Mouse (Mus musculus) testis, postnatal 10 days (tissue): ENCODE results near the gene Teddm3.
"Not testable (repeated sequence)": the region's sequence is repeated elsewhere in the genome, so short reads cannot be mapped to it uniquely, and the experiment has no call there.

Source experiments
- DNase-seq: peaks from one replicate; pipeline ENCODE4 v3.0.0; 2021; ENCODE audit warnings: low spot score

The Teddm3 gene

DNA sequence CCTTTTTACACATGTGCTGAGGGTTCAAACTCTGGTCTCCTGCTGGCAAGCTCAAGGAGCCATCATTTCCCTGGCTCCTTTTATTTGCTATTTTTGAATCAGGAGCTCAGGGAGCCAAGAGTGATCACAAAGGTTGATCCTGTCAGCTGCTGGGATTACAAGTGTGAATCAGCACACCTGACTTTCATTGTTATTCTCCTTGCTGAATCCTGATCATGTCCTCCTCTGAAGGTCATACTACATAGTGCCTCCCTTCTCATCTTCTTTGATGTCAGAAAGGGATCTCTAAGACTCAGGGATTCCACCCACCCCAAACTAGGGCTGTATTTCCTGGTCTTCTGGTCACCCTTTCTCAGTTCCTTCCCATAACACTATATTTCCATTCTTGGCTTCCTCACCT lies 3.9 kb downstream of the Teddm3 start:
- no peak for DNase-seq

DNA sequence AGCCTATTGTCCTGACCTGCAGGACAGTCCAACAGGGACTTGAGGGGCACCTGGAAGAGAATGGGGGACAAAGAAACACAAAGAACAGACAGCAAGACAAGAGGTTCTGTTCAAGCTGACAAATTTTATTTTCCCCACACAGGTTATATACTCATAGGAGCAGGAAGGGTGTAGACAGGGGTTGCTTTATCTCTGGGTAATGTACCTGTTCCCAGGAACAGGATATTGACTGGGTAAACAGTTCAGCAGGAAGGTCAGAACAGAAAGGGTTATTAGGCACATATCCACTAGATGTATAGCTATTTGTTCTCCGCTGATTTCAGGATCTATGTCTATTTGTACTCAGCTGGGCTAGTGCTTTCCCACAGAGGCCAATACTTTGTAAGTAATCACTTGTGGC lies 5.3 kb downstream of the Teddm3 start:
- not testable (repeated sequence) for DNase-seq

DNA sequence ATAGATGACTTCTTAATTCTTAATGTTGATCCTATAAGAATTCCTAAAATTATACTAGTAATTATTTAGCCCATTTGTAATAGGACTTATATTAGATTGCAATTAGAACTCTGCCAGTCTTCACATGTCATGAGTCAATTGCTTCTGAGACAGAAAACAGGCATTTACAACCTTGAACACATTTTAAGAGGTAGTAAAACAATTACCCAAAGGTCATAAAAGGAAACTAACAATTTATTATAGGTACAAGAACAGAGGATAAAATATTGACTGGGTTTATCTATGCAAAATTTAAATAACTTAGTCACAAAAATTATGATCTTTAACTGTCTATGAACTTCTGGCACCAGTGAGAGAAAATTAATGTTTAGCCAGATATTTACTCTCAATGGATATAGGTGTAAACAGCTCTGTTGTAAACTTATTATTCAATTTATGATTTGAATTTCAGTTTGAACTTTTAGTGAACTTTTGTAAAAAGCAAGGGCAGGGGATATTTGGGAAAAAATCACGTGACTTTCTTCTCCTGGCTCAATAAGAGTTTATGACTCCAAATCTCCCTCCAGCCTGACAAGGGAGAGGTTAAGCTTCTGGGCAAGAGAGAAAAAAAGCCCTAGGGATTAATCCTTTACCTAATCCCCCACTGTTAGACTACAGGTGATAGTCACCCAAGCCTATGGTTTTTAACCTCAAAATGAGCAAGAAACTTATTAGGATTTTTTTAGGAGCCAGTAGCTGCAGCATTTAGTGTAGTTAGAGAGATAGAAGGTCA lies 17.3 kb downstream of the Teddm3 start:
- no peak for DNase-seq

DNA sequence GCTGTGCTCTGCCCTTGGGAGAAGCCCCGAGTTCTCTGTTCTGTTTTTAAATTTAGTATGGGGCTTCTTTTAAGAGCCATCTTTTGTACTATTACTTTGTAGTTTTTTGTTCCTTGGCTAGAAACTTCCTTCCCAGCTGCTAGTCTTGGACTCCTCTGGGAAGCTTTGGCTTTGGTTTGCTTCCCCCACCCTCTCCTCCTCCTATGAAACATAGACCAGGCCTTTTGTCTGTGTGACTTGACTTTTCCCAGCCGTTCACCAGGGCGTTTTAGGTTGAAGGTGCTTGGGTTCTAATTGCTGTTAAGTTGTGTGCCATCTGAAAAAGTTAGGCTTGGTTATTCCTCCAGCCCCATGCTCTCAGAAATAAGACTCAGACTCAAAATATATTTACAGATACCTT lies 26.1 kb downstream of the Teddm3 start:
- not testable (repeated sequence) for DNase-seq

DNA sequence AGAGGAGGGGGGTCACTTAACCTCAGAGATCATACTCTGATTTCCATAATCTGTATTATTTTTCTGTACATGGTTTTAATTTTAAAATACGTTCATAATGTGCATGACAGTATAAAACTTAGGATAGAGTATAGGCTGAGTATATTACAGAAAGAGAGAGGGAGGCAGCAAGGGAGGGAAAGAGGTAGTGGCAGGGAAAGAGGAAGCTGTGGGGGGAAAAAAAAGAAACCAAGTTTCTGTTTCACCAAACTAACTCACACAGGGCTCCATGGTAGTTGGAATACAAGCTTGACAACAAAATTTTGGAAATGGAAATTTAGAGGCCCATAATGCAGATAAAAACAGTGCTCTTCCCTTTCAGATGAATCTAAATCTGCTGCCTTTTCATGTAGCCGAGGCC lies 31.0 kb downstream of the Teddm3 start:
- DNase-seq, result not testable (repeated sequence)

DNA sequence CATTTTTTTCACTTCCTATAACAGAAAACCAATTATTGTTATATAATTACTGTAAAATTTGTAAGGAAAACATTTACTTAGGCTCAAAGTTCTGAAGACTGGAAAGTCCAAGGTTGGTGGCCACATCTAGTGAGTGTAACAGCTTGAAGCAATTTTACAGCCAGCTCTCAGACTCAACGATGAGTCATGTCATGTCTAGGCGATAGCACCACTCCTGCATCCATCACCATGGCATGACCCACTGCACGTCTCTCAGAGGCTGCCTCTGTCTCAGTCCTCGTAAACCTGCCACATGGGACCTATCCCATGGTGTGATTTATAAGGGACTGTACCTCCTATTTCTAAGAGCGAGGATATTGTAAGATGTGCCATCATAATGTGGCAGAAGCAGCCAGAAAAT lies 37.7 kb downstream of the Teddm3 start:
- DNase-seq, result no peak

DNA sequence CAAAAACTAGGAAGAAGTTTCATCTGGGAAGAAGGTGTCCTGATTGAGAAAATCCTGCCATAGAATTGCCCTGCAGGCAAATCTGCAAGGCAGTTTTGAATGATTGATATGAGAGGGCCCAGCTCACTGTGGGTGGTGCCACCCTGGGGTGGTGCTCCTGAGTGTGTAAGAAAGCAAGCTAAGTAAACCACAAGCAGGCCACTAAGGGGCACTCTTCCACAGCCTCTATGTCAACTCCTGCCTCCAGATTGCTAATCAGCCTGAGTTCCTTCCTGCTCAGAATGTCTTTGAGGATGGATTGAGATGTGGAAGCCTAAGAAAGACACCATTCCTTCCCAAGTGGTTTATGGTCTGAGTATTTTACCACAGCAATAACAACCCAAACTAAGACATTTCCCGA lies 44.3 kb downstream of the Teddm3 start:
- no peak for DNase-seq
